Mouse (Mus musculus): ENCODE results near the gene E330034G19Rik. TPM values are rescaled to one million over a fixed set of nuclear protein-coding genes. Genes with fewer than 3 reads are reported as not detected.

The E330034G19Rik gene
- total RNA-seq (2012; rRNA removed) (not detected in 2 replicates), total RNA-seq (2014; rRNA removed) (0.15 TPM in 1 of 2 replicates, not detected in the other), polyA plus RNA-seq (2012; ENCODE audit: insufficient read length, low read depth) (0.17 and 0.25 TPM in 2 replicates)

GRCm38 (mm10) chr14:24292914-24293313 is at the start of gene E330034G19Rik:
TSS of gene E330034G19Rik (plus strand) at chr14:24293214.
- Histone ChIP-seq H3K9me3 (replicated peaks; ENCODE audit: low read length) (no peaks in the 10 kb centered on the region), H3K36me3 (replicated peaks in 1 of 2; ENCODE audit: control insufficient read depth in 1 of 2, insufficient read depth in 1 of 2, low read length in 1 of 2) (no peaks in the 10 kb centered on the region), H3K27ac (ENCODE audit: insufficient read depth, low read depth) (no peak within 1 kb of the TSS), H3K27me3 (replicated peaks) (no peaks in the 10 kb centered on the region), H3K79me2 (replicated peaks; ENCODE audit: control insufficient read depth, extremely low read depth, insufficient read depth, poor library complexity, severe bottlenecking) (no peaks in the 10 kb centered on the region), H3K4me3 (replicated peaks in 1 of 3; ENCODE audit: low read depth in 2 of 3, low read length in 2 of 3, poor library complexity in 1 of 3) (no peak within 1 kb of the TSS), H3K9ac (ENCODE audit: insufficient read depth, low read depth) (no peak within 1 kb of the TSS), H3K4me1 (ENCODE audit: control insufficient read depth in 1 of 2, insufficient read depth in 2 of 2) (peaks cover 0 to 21% of the 10 kb centered on the region in 2 experiments; a peak in 2 of 4 replicates), H3K4me2 (ENCODE audit: insufficient read depth, low read depth, poor library complexity, severe bottlenecking) (no peak within 1 kb of the TSS)
- in situ Hi-C loops (cut with MboI; ENCODE audit: low pct_ligation_motif_present, low pct_unique_long_range_greater_than_20kb, low sequenced_read_pairs) = no loop called here
- no peak for DNase-seq (ENCODE audit: extremely low read depth)
- dilution Hi-C loops (cut with MboI; ENCODE audit: extremely low pct_ligation_motif_present, extremely low pct_unique_long_range_greater_than_20kb, low sequenced_read_pairs) = no loop called here
- TF ChIP-seq RCOR1 (conservative IDR thresholded peaks at IDR 0.05; ENCODE audit: low read depth, low read length) (no peak), POLR2A (IDR thresholded peaks at IDR 0.05; ENCODE audit: low read depth, low read length) (no peak), JUND (conservative IDR thresholded peaks at IDR 0.05; ENCODE audit: low read depth, low read length) (no peak), USF1 (IDR thresholded peaks at IDR 0.05; ENCODE audit: low read depth, low read length) (no peak), MAZ (IDR thresholded peaks at IDR 0.05; ENCODE audit: low read depth, low read length) (no peak), ZKSCAN1 (IDR thresholded peaks at IDR 0.05; ENCODE audit: borderline replicate concordance, low read depth, low read length) (no peak), USF2 (conservative IDR thresholded peaks at IDR 0.05; ENCODE audit: low read depth, low read length) (no peak), EP300 (IDR thresholded peaks at IDR 0.05; ENCODE audit: low read length) (no peak), SMC3 (IDR thresholded peaks at IDR 0.05; ENCODE audit: low read depth, low read length) (no peak), MAX (IDR thresholded peaks at IDR 0.05; ENCODE audit: low read length) (no peak), MAFK (IDR thresholded peaks at IDR 0.05; ENCODE audit: insufficient replicate concordance, low read length) (no peak), MXI1 (IDR thresholded peaks at IDR 0.05; ENCODE audit: low read depth, low read length) (no peak), ZMIZ1 (IDR thresholded peaks at IDR 0.05; ENCODE audit: low read depth, low read length) (no peak), PAX5 (IDR thresholded peaks at IDR 0.05; ENCODE audit: low read length) (no peak), KAT2A (IDR thresholded peaks at IDR 0.05; ENCODE audit: insufficient replicate concordance, low read length) (no peak)

- in situ Hi-C loops (cut with MboI; ENCODE audit: low pct_ligation_motif_present, low pct_unique_long_range_greater_than_20kb, low sequenced_read_pairs) = no loop called here
- H3K9ac ChIP-seq (ENCODE audit: insufficient read depth, low read depth) = no peak overlapping the region
Observed at GRCm38 (mm10) chr14:24244330-24245176, 48.5 kb upstream of the E330034G19Rik start.

More at GRCm38 (mm10) chr14:24244330-24245176, 48.5 kb upstream of the E330034G19Rik start:
- peaks cover 24% of the 10 kb centered on the region for H3K9me3 ChIP-seq (replicated peaks; ENCODE audit: low read length)
- H3K4me3 ChIP-seq (replicated peaks in 1 of 3; ENCODE audit: low read depth in 2 of 3, low read length in 2 of 3, poor library complexity in 1 of 3) = no peak overlapping the region
- H3K79me2 ChIP-seq (replicated peaks; ENCODE audit: control insufficient read depth, extremely low read depth, insufficient read depth, poor library complexity, severe bottlenecking) = no peaks in the 10 kb centered on the region
- H3K27me3 ChIP-seq (replicated peaks) = peaks cover 17% of the 10 kb centered on the region
- H3K4me1 ChIP-seq (ENCODE audit: control insufficient read depth in 1 of 2, insufficient read depth in 2 of 2) = no peaks in the 10 kb centered on the region
- no peak for DNase-seq (ENCODE audit: extremely low read depth)
- no peak for TF ChIP-seq ZC3H11A (IDR thresholded peaks at IDR 0.05; ENCODE audit: low read depth, low read length)
- TF ChIP-seq USF1 (IDR thresholded peaks at IDR 0.05; ENCODE audit: low read depth, low read length) = no peak
- no peak for TF ChIP-seq JUN (IDR thresholded peaks at IDR 0.05; ENCODE audit: insufficient read depth, low read depth, low read length)
- no peak for TF ChIP-seq POLR2A (IDR thresholded peaks at IDR 0.05; ENCODE audit: low read depth, low read length)
- no peak for TF ChIP-seq MXI1 (IDR thresholded peaks at IDR 0.05; ENCODE audit: low read depth, low read length)
- no peak for TF ChIP-seq SMC3 (IDR thresholded peaks at IDR 0.05; ENCODE audit: low read depth, low read length)
- TF ChIP-seq HCFC1 (IDR thresholded peaks at IDR 0.05; ENCODE audit: low read depth, low read length) = no peak
- TF ChIP-seq NRF1 (IDR thresholded peaks at IDR 0.05; ENCODE audit: low read depth, low read length) = no peak
- no peak for TF ChIP-seq UBTF (IDR thresholded peaks at IDR 0.05; ENCODE audit: low read depth, low read length)
- no peak for TF ChIP-seq BHLHE40 (IDR thresholded peaks at IDR 0.05; ENCODE audit: low read depth, low read length)
- no peak for TF ChIP-seq RCOR1 (conservative IDR thresholded peaks at IDR 0.05; ENCODE audit: low read depth, low read length)
- no peak for TF ChIP-seq MYC (IDR thresholded peaks at IDR 0.05; ENCODE audit: low read depth, low read length)
- dilution Hi-C loops (cut with MboI; ENCODE audit: extremely low pct_ligation_motif_present, extremely low pct_unique_long_range_greater_than_20kb, low sequenced_read_pairs) = no loop called here
- H3K36me3 ChIP-seq (replicated peaks in 1 of 2; ENCODE audit: control insufficient read depth in 1 of 2, insufficient read depth in 1 of 2, low read length in 1 of 2) = no peaks in the 10 kb centered on the region
- no peak overlapping the region for H3K27ac ChIP-seq (ENCODE audit: insufficient read depth, low read depth)
- no peak overlapping the region for H3K4me2 ChIP-seq (ENCODE audit: insufficient read depth, low read depth, poor library complexity, severe bottlenecking)

All from CH12.LX (cell line).